Mouse (Mus musculus): ENCODE measurements around the gene Arhgap15.

Arhgap15 gene

DNA sequence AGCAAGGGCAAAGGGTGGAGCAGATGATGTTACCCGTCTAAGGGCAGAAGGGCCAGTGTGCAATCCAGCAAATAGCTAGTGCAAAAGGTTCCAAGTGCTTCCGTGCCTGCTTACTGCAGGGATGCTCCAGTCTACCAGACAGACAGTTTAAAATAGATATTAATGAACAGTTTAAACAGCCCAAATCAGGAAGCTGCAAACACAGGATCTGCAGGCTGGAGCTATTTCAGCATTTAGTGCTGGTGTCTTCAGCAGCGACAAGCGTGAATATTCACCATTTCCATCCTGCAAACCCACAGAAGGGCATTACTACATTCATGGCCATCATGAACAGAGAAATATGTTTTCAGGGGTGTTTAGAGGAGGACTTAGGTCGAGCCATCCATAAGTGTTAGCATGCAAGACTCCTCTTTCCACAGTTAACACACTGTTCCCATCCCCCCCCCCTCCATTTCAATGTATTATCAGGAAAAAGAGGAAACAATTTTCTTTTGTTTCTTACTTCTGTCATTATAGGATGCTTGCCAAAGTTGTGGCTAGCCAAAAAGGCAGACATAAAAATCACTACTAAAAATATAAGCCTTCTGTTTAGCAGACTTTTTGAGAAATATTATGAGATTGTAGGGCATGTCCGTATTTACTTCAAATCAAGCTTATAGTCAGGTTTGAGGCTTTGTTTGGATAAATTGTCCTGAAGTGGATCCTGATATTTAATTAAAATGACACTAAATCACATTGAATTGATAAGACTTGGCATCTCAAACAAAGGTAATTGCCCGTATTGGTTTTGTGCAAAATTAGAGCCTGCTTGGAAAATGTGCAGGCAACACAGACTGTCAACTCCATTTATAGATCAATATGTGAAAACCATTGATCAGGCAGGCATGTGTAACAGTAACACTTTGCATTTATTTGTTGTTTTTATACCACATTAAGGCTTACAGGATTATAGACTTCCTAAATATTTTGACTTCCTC is 35.4 kb downstream of the Arhgap15 start:
- DNase-seq (ENCODE audit: low spot score in 2 of 2): no peak

DNA sequence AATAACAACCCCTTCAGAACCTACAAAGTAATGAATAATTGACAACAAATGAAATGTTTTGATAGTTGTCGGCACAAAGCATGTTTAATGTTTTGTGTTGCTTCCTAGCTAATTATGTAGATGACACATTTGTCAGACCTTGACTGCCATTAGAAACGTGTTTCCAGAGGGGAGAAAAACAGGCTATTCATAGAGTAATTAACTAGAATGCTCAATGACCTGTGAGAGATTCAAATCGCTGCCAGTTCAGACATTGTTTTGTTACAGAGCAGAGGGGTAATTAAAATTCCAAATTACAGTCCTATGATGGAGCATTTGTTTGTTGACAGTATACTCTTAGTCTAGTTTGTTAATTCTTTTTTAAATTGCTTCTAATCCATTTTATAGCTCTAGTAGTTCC is 37.5 kb downstream of the Arhgap15 start:
- no peak for DNase-seq (ENCODE audit: low spot score in 2 of 2)

DNA sequence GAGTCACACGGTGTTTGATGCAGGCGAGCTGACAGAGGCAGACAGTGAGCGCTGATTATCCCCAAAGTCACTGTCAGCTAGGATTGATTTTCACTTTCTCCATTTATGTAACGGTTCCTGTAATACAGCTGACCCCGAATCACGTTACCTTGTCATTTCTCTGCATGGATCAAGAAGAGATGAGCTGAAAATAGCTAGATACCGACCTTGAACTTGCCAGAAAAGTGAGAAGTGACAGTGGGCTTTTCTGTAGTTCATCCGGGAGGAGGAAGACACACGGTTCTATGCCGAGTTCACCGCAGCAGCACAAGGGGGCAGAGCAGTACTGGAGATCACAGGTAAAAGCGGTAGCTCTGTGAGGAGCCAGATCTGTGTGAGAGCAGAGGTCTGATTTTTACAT is 38.5 kb downstream of the Arhgap15 start:
- DNase-seq (ENCODE audit: low spot score in 2 of 2): no peak

DNA sequence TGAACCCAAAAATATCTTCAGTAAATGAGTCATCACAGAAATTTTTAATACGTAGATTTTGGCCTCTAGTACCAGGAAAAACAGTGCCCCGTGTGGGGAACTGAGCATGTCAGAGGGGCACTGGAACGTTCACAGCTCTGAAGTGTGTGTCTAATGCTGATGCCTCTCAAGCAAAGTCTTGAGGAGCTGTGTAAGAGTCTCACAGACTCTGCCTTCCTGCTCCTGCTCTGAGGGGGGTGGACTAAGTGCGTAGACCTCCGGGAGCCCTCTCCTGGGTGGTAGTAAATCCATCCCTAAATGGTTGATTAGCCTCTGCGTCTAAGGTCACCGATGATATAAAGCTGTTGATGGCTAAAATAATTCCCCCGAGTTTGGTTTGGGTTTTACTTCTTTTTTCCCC is 39.9 kb downstream of the Arhgap15 start:
- DNase-seq (ENCODE audit: low spot score in 2 of 2): no peak

DNA sequence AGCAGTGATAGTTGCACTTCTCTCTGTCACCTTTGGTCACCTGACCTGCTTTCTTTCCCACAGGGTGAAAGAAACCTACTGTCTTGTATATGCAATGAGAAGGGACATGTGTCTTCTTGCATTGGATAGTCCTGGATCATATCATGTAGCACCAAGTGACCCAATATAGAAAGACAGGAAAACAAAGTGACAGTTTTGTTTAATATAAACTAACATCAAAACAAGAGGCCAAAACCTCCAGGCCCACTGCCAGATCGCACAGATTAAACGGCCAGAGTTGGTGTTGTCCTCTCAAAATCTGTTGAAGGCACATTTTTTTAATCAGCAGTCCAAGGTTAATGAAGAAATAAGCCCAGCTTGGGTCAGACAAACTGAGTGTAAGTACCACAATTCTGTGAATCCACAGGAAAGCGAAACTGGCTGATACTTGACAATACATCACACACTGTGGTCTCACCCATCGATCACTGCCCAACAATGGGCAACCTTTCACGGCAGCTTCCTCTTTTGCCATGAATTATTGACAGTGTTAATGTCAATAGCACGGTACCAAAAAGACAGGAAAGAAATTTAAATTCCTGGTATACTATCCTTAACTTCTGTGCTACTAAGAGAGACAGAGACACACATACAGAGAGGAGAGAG is 41.5 kb downstream of the Arhgap15 start:
- no peak for DNase-seq (ENCODE audit: low spot score in 2 of 2)

DNA sequence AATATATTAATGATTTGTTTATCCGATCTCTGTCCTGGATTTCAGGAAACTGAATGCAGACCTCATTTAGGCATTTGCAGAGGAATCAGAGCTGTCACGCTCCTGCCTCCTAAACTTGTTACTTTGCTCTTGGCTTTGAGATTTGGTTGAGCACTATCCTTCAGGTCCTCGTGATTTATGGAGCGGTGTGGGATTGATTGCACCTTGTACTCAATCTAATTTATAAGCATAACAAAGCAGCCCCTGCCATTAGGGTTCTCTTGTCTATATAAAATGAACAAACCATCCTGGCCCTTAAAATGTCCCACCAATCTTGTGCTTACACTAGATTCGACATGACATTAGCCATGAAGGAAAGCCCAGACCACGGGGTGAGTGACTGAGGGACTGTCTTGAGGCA is 43.0 kb downstream of the Arhgap15 start:
- DNase-seq (ENCODE audit: low spot score in 2 of 2): no peak

DNA sequence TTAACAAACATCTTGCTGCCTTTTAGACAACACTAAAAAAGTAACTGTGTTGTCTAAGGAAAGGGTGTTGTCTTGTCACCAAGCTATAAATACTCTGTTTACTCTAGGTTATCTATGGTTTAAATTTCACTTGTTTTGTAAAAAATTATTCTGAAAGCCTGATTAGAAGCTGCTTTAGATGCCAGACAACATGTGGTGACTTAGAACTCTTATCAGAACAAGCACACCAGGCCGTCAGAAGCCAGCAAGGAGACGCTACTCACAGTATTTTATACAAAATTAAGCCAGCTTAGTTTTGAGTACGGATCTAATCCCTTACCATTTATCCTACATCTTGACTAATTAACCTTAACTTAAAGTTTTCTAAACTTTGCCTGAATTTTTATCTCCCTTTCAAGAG is 44.5 kb downstream of the Arhgap15 start:
- DNase-seq (ENCODE audit: low spot score in 2 of 2): no peak

DNA sequence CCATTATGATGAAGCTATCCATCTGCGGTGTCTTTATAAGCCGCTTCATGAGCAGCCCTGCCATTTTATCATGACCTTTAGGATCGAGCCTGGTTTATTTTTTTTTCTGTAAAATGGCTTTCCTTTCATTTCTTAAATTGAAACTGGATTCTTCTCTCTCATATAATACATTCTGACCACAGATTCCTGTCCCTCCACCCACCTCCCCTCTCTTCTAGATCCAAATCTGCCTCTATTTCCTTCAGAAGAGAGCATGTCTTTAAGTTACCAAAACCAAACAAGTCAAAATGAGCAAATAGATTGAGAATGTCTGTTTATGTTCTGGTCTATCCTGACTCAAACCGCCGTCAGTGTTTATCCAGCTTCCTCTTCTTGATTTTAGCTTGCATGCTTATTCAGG is 46.1 kb downstream of the Arhgap15 start:
- no peak for DNase-seq (ENCODE audit: low spot score in 2 of 2)

DNA sequence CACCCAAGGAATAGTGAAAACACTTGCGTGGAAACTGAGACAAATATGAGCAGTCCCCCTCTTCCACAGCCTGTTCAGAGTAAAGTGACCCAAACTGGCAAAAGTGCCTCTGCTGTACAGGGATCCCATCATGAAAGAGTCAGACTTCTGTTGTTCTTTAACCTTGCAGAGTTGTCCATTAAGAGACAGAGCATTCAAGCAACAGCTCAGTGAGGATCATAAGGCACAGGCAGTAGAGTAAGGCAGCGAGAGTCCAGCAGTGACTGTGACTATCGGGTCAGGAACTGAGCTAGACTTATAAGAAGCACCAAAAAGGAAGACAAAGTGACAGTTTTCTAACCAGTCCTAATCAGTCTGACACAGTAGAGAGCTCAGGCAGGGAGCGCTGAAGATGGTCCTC is 47.8 kb downstream of the Arhgap15 start:
- DNase-seq (ENCODE audit: low spot score in 2 of 2): no peak

DNA sequence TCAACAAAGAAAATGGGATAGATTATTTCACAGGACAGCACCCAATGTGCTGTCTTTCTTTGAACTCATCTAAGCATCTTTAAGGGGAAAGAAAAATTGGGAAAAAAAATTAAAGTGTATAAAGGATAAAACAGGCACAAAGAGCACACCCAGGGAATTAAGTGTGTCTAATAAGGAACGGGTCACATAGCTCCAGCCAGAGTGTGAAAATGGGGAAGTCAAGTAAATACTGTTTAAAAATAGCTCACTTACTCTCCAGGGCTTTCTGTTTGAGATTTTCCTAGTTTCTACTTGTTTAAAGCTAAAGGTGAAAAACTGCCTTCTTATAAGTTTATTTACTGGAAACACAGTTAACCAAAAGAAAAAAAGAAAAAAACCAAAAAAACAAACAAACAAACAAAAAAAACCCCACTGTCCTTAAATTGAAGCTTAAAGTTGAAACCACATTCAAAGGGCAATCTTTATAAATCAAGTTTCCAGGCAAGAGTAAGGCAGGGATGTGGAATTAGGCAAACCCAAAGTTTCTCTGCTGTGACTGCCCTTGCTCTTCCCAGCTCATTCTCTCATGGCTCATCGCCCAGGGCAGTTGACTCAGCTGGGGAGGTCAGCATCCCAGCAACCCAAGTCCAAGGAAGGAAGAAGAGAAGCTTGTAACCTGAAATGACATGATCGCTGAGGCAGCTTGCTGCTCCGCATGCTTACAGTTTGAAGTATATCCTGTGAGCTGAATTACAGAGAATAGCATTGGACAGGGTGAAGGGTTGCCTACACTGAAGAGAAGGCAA is 57.5 kb downstream of the Arhgap15 start:
- DNase-seq (ENCODE audit: low spot score in 2 of 2): no peak

DNA sequence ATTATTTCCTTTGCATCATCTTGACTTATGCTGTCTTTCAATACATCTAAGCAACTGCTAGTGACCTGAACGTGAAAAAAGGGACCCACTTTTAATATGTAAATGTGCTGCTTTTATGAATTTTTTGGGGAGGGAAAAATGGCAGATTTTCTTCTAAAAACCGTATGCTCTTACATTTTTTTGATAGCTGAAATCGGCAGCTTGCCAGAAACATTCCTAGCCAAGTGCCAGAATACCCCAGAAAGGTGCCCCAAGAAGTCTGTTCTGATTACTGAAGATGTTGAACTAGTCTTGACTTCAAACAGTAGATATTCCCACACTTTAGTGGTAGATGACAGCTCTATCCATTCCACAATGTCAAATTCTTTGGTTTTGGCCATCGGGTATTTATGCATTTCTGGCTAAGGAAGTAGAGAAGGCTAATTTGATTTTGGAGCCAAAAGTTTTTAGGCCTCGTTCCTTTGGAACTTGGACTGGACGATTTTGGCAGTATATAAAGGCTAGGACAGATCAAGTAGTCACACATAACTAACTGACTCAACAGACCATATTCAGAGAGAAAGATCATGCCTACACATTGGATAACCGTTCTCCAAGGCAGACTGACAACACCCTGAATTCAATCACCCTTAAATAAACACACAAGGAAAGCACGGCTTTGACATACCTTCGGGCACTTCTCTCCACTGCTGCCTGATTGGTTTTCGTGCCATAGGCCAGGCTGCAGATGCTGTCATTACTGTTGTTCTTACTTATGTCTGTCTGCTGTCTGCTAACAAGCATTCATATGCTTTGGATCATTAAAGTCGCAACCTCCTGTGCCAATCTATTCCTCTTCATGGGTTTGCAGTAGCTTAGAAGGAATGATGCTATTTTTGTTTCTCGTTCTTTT is 67.5 kb downstream of the Arhgap15 start:
- DNase-seq (ENCODE audit: low spot score in 2 of 2): no peak

DNA sequence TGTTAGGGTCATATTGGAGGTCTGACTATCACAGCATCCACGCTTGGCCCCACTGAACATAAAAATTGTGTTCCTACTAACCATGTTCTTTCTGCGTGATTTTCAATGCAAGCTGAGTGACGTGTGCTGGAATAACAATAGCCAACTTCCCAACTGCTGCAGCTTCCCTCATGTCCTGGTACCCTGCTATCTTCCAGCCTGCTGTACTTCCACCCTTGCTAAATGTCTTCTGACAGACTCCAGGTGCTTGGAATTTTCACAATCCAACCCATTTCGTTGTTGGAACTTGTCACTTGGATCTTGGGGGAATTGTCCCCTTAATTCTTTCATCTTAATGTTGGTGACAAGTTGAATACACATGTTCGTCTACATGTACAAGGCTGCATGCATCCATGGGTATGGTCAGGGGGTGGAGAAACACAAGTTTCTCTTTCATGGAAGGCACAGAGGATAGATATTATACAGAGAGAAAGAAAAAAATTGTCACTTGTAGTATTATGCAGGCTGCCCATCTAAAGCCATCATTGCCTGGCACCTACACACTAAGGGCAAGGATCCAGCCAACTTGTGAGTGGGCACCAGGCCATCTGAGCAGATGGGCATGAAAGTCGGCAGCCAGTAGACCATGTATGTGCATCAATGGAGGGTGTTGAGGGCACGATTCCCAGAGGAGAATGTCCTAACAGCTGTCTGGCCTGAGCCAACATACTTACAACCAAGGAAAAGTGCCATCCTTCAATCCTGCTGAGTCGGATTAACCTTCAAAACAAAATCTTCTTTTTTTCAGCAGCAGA is 68.4 kb downstream of the Arhgap15 start:
- DNase-seq (ENCODE audit: low spot score in 2 of 2): no peak

DNA sequence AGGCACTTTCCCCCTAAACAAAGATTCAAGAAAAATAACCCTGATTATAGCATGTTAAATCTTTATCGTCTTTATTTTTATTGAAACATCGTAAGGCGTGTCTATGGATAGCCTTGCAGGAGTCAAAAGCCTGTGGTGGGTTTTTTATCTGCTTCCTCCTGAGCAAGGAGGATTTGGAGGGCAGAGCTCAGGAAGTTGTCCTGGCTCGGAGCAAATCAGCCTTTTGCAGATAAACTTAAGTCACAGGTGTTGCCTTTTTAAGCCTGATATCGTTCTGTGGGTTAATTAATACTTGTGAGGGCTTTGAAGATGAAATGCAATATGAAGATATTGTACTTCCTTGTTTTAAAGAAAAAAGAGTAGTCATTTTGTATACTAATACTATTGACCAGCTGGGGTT is 87.3 kb downstream of the Arhgap15 start:
- DNase-seq (ENCODE audit: low spot score in 2 of 2): no peak

DNA sequence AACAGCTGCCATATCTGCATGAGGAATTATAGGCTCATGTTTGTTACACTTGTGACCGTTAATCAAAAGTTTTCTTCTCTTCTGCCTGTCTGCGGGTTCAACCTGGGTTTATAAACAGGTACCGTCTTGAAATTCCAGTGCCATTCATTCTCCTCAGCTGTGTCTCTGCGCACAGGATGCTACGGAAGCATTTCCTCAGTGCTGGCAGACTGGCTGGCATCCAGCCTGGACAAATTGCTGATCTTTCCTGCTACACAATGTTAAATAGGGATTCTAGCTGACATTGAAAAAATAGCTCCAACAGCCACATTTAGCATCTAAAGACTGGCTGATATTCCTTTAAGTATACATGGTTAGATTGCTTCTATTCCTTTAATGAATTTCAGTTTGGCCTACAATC is 93.0 kb downstream of the Arhgap15 start:
- DNase-seq (ENCODE audit: low spot score in 2 of 2): no peak

DNA sequence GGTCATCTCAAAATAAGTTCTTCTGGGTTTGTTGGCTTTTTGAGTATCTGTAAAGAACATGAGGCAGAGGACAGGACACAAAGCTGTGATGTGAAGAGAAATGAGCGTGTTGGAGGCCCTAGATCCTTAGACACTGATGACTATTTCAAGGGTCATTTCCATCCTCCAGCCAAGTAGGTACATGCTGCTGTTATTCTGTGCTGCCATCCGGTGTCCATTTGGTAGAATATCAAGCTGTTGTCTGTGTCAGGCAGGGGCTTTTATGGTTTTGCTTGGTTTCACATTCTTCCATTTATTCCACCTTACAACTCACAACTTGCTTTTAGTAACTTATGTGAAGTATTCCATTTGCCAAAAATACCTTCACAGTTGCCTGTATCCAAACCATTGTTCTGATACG is 102.6 kb downstream of the Arhgap15 start:
- no peak for DNase-seq (ENCODE audit: low spot score in 2 of 2)

DNA sequence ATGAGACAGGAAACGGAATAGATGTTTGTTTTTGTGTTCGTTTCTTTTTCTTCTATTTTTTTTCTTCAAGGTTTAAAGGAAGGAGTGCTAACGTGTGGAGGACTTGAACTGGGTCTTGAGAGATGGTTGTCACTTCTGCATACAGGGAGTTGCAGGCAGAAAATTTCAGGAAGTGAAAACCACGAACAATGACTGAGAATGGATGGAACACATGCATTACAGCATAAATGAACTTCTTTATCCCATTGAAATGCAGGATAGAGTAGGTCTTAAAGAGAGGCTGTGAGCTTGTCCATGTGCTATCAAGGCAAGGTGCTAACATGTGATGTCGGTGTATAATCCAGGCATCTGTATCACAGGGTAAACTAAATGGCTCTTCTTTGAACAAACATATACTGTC is 114.1 kb downstream of the Arhgap15 start:
- DNase-seq (ENCODE audit: low spot score in 2 of 2): no peak

DNA sequence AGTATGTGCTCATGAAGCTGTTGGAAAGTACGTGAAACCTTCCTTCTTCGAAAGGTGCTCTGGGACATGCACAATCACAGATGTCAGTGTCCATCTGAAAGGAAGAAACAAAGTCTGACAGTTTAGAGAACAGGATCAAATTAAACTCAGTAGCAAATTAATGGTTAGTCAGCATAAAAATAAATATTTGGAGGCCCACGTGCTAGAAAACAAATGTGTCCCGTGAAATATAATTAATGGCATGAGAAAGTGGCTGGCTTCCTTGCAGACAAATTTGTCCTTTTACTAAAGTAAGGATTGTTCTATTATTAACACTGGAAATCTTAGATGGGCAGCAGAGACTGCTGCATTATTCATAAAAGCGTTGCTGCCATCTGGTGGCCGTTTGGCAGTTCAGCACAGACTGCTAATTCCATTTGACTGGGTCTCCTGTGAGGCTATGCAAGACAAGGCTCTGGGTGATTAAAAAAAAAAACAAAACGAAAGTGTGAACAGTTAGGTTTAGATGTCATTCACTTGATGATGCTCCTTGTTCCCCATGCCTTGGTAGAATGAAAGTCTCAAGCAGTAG is 153.9 kb downstream of the Arhgap15 start:
- peak; percentile 47 to 80 for DNase-seq (ENCODE audit: low spot score in 2 of 2)

DNA sequence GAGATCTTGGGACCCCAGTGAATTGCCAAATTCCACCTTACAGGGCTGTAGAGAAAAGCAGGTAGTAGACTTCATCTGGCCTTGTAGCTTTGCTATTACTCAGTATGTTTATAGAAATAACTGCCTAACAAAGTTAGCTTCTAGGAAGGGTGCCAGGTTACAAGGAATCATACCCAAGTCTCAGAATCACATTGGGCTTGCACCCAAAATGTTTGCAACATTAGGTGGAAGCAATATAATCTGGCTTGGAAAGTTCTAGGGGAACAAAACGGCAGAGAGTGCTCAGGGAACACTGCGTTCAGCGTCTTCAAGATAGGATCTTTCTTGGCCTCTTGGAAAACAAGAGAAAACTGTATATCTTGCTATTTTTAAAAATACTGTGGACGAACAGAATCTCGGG is 158.9 kb downstream of the Arhgap15 start:
- DNase-seq (ENCODE audit: low spot score in 2 of 2): no peak

DNA sequence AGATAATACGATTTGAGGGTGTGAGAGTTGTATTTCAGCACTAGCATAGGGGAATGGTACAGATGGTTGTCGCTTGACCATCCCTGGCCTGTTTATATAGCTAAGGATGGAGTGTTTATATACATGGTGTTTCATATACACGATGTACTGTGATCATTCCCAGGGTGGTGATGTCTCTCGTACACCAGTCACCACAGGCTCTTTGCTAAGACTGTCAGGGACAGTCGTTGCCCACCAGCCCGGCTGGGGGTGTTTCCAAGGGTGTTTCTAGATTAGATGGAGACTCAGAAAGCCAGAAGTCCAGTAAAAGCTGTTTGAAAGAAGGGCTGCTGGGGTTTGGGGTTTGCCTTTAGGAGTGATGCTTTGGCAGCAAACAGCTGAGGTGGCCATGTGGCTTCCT is 165.5 kb downstream of the Arhgap15 start:
- DNase-seq (ENCODE audit: low spot score in 2 of 2): no peak

DNA sequence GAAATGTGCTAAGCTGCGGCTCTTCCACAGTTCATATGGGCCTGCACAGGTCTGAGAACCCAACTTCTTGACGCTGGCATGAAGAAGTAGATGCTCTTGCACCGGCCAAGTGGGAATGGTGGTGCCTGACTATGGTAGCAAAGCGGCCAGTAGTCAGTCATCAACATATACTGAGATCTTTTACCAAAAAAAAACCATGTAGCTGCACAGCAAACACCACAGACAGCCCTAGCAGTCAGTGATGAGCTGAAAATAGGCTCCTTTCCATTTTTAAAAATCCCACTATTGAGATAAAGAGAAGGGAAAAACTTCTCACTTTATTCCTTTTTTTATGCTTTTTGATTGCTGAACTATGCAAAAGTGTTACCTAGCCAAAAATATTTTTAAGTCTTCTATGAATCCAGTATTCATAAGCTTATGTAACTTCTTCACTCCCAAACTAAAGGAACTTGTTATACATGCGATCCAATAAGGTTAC is 175.3 kb downstream of the Arhgap15 start:
- DNase-seq (ENCODE audit: low spot score in 2 of 2): no peak
